Comparison of ENCODE assay signal across 22 mouse cellular contexts in the genomic region with DNA sequence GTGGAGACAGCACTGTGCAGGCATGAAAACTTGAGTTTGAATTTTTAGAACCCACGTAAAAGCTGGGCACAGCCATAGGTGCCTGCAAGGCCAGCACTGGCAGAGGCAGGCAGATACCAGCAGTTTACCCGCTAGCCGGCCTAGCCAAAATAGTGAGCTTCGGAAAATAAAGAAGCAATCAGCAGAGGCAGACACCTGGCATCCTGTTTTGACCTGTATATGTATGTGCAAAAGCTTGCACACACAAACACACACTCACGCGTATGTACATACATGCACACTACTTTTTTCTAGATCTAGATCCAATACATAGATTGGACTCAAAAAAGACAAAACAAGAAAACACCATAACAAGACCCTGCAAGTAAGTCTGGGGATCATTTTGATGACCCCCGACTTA. TPM values are rescaled to one million over a fixed set of nuclear protein-coding genes. Genes with fewer than 3 reads are reported as not detected.
DNase-seq lines count a peak whose midpoint lies in the region; ATAC-seq lines count a peak whose summit lies in the region.
"Had no signal": no experiment of that assay in that cellular context is flagged by ENCODE, and none has a peak within 500 bp of the region (broad histone marks: within the 10 kb centered on the region; RNA-seq: fewer than 3 reads in every experiment).

No protein-coding gene starts in this region.

- no peaks in the 10 kb centered on the region for H3K4me1 ChIP-seq in midbrain, embryonic 11.5 days (ENCODE audit: control insufficient read depth, insufficient read depth, low read length)
- H3K4me1 ChIP-seq in midbrain, embryonic 16.5 days (ENCODE audit: control insufficient read depth, insufficient read depth, low read length), result peaks cover 8% of the 10 kb centered on the region

- H3K9me3 ChIP-seq in midbrain, embryonic 11.5 days (ENCODE audit: control insufficient read depth, low read length), result no peaks in the 10 kb centered on the region
- no peaks in the 10 kb centered on the region for H3K9me3 ChIP-seq in midbrain, embryonic 16.5 days (replicated peaks; ENCODE audit: control insufficient read depth, low read length, poor library complexity, severe bottlenecking)
- H3K9me3 ChIP-seq: embryonic facial prominence, embryonic 15.5 days; heart, embryonic 13.5 days; hindbrain, embryonic 13.5 days; intestine, embryonic 15.5 days had no signal

- H3K4me3 ChIP-seq in midbrain, embryonic 11.5 days (ENCODE audit: low read depth, low read length), result no peak overlapping the region
- H3K4me3 ChIP-seq in midbrain, embryonic 16.5 days (ENCODE audit: low read depth, low read length), result no peak overlapping the region
- H3K4me3 ChIP-seq: embryonic facial prominence, embryonic 15.5 days; erythroblast, embryonic 14.5 days; heart, embryonic 13.5 days; hindbrain, embryonic 13.5 days; intestine, embryonic 15.5 days had no signal

- peak; percentile 53 for DNase-seq in midbrain, embryonic 11.5 days (ENCODE audit: low spot score, missing footprints)
- DNase-seq in T-cell, adult 2 months (ENCODE audit: low spot score), result peak; percentile 29
- DNase-seq in thymus, postnatal 25 days, result peak; percentile 51
- no peak for DNase-seq in yolk sac, embryonic 10.5 days (ENCODE audit: low spot score)
- DNase-seq in ovary, postnatal 10 days (ENCODE audit: low spot score), result no peak
- DNase-seq: adrenal gland, adult 8-10 months; adrenal gland, postnatal 36 days; cerebellum, adult 8-10 months; cerebellum, postnatal 14 days; embryo, embryonic 11 days; forebrain, postnatal 0 days; gastrocnemius, postnatal 14 days; heart, postnatal 10 days had no signal

- 91% methylated on average over 7 of the region's 7 CpGs for WGBS in midbrain, embryonic 11.5 days
- 93% methylated on average over 7 of the region's 7 CpGs for WGBS in midbrain, embryonic 16.5 days

- H3K27ac ChIP-seq in midbrain, embryonic 11.5 days (ENCODE audit: low read depth, low read length), result no peak overlapping the region
- no peak overlapping the region for H3K27ac ChIP-seq in midbrain, embryonic 16.5 days (ENCODE audit: low read length)
- H3K27ac ChIP-seq: embryonic facial prominence, embryonic 15.5 days; heart, embryonic 13.5 days; hindbrain, embryonic 13.5 days; hindbrain, postnatal 0 days; intestine, embryonic 15.5 days had no signal

- ATAC-seq in midbrain, embryonic 11.5 days (ENCODE audit: low FRiP score), result no peak
- no peak for ATAC-seq in midbrain, embryonic 16.5 days
- ATAC-seq in CD4-positive, CD25-positive, alpha-beta regulatory T cell, adult 4 months, result peak; percentile 6
- ATAC-seq: hindbrain, postnatal 0 days; intestine, embryonic 15.5 days; Patski had no signal

- no peak overlapping the region for H3K4me2 ChIP-seq in midbrain, embryonic 11.5 days
- no peak overlapping the region for H3K4me2 ChIP-seq in midbrain, embryonic 16.5 days (ENCODE audit: low read length)
- H3K4me2 ChIP-seq: embryonic facial prominence, embryonic 15.5 days; heart, embryonic 13.5 days; hindbrain, embryonic 13.5 days; intestine, embryonic 15.5 days had no signal

- H3K9ac ChIP-seq in midbrain, embryonic 11.5 days (ENCODE audit: low read length), result no peak overlapping the region
- H3K9ac ChIP-seq in midbrain, embryonic 16.5 days (ENCODE audit: low read depth, low read length), result no peak overlapping the region
- H3K9ac ChIP-seq: embryonic facial prominence, embryonic 15.5 days; forebrain, postnatal 0 days; heart, embryonic 13.5 days; hindbrain, embryonic 13.5 days; intestine, embryonic 15.5 days had no signal

- no peaks in the 10 kb centered on the region for H3K27me3 ChIP-seq in midbrain, embryonic 11.5 days (ENCODE audit: control insufficient read depth, insufficient read depth, low read length)
- no peaks in the 10 kb centered on the region for H3K27me3 ChIP-seq in midbrain, embryonic 16.5 days (ENCODE audit: control insufficient read depth, insufficient read depth, low read depth, low read length)
- H3K27me3 ChIP-seq: embryonic facial prominence, embryonic 15.5 days; heart, embryonic 13.5 days; hindbrain, embryonic 13.5 days; intestine, embryonic 15.5 days; Patski had no signal

- no peaks in the 10 kb centered on the region for H3K36me3 ChIP-seq in midbrain, embryonic 11.5 days (ENCODE audit: control insufficient read depth, insufficient read depth, low read length)
- H3K36me3 ChIP-seq in midbrain, embryonic 16.5 days (ENCODE audit: control insufficient read depth, insufficient read depth, low read length), result no peaks in the 10 kb centered on the region
- H3K36me3 ChIP-seq: heart, embryonic 13.5 days; hindbrain, embryonic 13.5 days; intestine, embryonic 15.5 days had no signal

RNA-seq across cellular contexts. Expression of gene Otulinl, which starts 12.8 kb away (rescaled TPM):
- 6.1 and 7.5 TPM in 2 replicates for polyA plus RNA-seq in midbrain, embryonic 11.5 days (2014; fragmentation: Nextera tagmentation; extraction: Ambion mirVana)
- polyA plus RNA-seq in midbrain, embryonic 16.5 days (2015; fragmentation: Nextera tagmentation; extraction: Ambion mirVana), result 12.3 and 14.6 TPM in 2 replicates
- 100 to 1,000 TPM; 216 to 235 TPM for polyA plus RNA-seq in CD4-positive, CD25-positive, alpha-beta regulatory T cell, adult 4 months (2017; shearing (Covaris generic))

RNA-seq across cellular contexts. Expression of gene Otulin, which starts 38.1 kb away (rescaled TPM):
- 33.3 and 34.0 TPM in 2 replicates for polyA plus RNA-seq in midbrain, embryonic 11.5 days (2014; fragmentation: Nextera tagmentation; extraction: Ambion mirVana)
- polyA plus RNA-seq in midbrain, embryonic 16.5 days (2015; fragmentation: Nextera tagmentation; extraction: Ambion mirVana), result 20.7 and 21.6 TPM in 2 replicates
- 10 to 100 TPM; 10.7 to 10.8 TPM for polyA plus RNA-seq in CD4-positive, CD25-positive, alpha-beta regulatory T cell, adult 4 months (2017; shearing (Covaris generic))

Comparison
In these comparisons a context has a peak if more than half of its experiments do, and no peak if none do; other contexts are left out.
1. DNase-seq: peak in midbrain, embryonic 11.5 days (single experiment), T-cell, adult 2 months (single experiment) and thymus, postnatal 25 days (single experiment); none in yolk sac, embryonic 10.5 days (single experiment) and ovary, postnatal 10 days (single experiment).
2. RNA of gene Otulinl, which starts 12.8 kb away (polyA plus RNA-seq): 216 to 235 TPM in CD4-positive, CD25-positive, alpha-beta regulatory T cell, adult 4 months; 12.3 to 14.6 TPM in midbrain, embryonic 16.5 days and 6.1 to 7.5 TPM in midbrain, embryonic 11.5 days; every median in the first group is over 10 times any median in the second.